Mouse (Mus musculus): ENCODE measurements around the gene Abca3. TPM values are rescaled to one million over a fixed set of nuclear protein-coding genes. Genes with fewer than 3 reads are reported as not detected.
"Not testable (repeated sequence)": the region's sequence is repeated elsewhere in the genome, so short reads cannot be mapped to it uniquely, and the experiment has no call there.

Gene Abca3
- total RNA-seq, 1 experiment from 2014 or later, result 14.2 TPM

DNA sequence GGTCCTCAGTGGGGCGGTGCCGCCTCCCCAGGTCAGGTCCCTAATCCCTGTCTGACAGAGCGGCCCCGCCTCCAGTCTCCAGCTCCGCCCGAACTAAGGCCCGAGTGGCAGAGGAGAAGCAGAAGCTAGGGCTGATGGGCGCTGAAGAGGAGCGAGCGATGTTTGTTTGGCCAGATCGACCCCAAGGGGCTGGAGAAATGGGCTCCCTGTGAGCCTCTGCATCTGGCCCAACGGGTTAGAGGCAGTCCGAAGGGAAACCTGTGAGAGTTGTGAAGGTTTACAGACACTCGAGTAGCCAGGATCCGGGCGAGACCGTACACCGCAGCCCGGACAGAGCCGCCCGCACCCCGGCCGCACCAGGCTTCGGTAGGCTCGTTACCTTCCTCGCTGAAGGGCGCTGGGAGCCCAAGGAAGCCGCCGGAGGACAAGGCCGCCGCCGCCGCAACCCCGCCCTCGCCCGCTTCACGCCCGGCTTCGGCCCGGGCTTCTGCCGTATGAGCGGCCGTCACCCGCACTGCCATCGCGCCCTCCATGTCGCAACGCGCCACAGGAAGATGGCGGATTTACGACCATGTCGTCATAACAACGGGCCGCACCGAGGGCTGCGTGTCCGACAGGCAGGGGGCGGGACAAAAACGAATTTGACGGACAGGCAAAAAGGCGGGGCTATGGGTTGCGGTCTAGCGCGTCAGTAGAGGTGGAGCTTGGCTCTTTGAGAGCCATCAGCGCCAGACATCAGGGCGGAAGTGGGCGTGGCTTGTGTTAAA lies 103.2 kb downstream of the Abca3 start:
- ATAC-seq (replicated peaks in 1 of 2; ENCODE audit: insufficient read depth in 1 of 2, low FRiP score in 2 of 2, low TSS enrichment in 1 of 2, low read depth in 1 of 2, poor library complexity in 2 of 2, severe bottlenecking in 2 of 2), result peak; percentile 92 to 95

- ATAC-seq (replicated peaks in 1 of 2; ENCODE audit: insufficient read depth in 1 of 2, low FRiP score in 2 of 2, low TSS enrichment in 1 of 2, low read depth in 1 of 2, poor library complexity in 2 of 2, severe bottlenecking in 2 of 2), result not testable (repeated sequence)
Observed at GRCm38 (mm10) chr17:24455523-24456206, 103.9 kb downstream of the Abca3 start.

Other genes starting within 250 kb of the Abca3 start
- 42.8 and 49.0 TPM in 2 replicates for gene Pdpk1, start 201.0 kb upstream of the Abca3 start, total RNA-seq (2017)
- 17.0 and 19.1 TPM in 2 replicates for gene Amdhd2, start 188.2 kb upstream of the Abca3 start, total RNA-seq (2017)
- gene Atp6v0c, start 182.2 kb upstream of the Abca3 start, total RNA-seq (2017), result 65.1 and 74.2 TPM in 2 replicates
- gene Tbc1d24, start 146.4 kb upstream of the Abca3 start, total RNA-seq (2017), result 7.4 and 7.8 TPM in 2 replicates
- 0.20 and 0.63 TPM in 2 replicates for gene Ntn3, start 142.4 kb upstream of the Abca3 start, total RNA-seq (2017)
- 16.1 and 23.7 TPM in 2 replicates for gene Tedc2, start 131.1 kb upstream of the Abca3 start, total RNA-seq (2017)
- gene Ccnf, start 100.5 kb upstream of the Abca3 start, total RNA-seq (2017), result 18.1 and 21.1 TPM in 2 replicates
- 0.25 TPM in 1 of 2 replicates, not detected in the other for gene Abca17, start 882 bp upstream of the Abca3 start, total RNA-seq (2017)
- gene Rnps1, start 62.6 kb downstream of the Abca3 start, total RNA-seq (2017), result 160 and 256 TPM in 2 replicates
- 21.2 and 30.8 TPM in 2 replicates for gene Eci1, start 74.7 kb downstream of the Abca3 start, total RNA-seq (2017)
- gene Dnase1l2, start 91.2 kb downstream of the Abca3 start, total RNA-seq (2017), result 2.7 TPM in 1 of 2 replicates, not detected in the other
- gene E4f1, start 118.4 kb downstream of the Abca3 start, total RNA-seq (2017), result 12.1 and 22.6 TPM in 2 replicates
- 12.9 and 13.3 TPM in 2 replicates for gene Pgp, start 118.4 kb downstream of the Abca3 start, total RNA-seq (2017)
- 1.2 TPM in 1 of 2 replicates, not detected in the other for gene Bricd5, start 121.9 kb downstream of the Abca3 start, total RNA-seq (2017)
- gene Mlst8, start 127.1 kb downstream of the Abca3 start, total RNA-seq (2017), result 9.2 and 31.8 TPM in 2 replicates
- not detected in 2 replicates for gene Caskin1, start 136.7 kb downstream of the Abca3 start, total RNA-seq (2017)
- 72.9 and 85.6 TPM in 2 replicates for gene Traf7, start 176.0 kb downstream of the Abca3 start, total RNA-seq (2017)
- gene Rab26, start 182.3 kb downstream of the Abca3 start, total RNA-seq (2017), result 1.4 TPM in 1 of 2 replicates, not detected in the other
- 13.3 and 17.9 TPM in 2 replicates for gene Pkd1, start 197.9 kb downstream of the Abca3 start, total RNA-seq (2017)